Mouse (Mus musculus) heart, postnatal 10 days (tissue): ENCODE measurements around the gene Rnase9. TPM values are rescaled to one million over a fixed set of nuclear protein-coding genes. Genes with fewer than 3 reads are reported as not detected.

Source experiments
- DNase-seq, 2 experiments: peaks; one replicate each; pipeline ENCODE4 v3.0.0; 2021
- intact Hi-C: fragments of 180-260 bp; cut with DNase I; formaldehyde crosslinking; loops from one replicate; pipeline ENCODE4 v1.15.1; 2025
- total RNA-seq, 2 experiments: library from RNA; stranded (reverse); gene quantifications; 2 replicates each; pipeline ENCODE4 v1.2.3; 2021

Gene Rnase9
- total RNA-seq: not detected

- intact Hi-C loops: no loop called here
- no peak for DNase-seq
Observed at GRCm38 (mm10) chr14:51041769-51042168, at the start of gene Rnase9. Rnase9 (minus strand) TSS chr14:51041869.

- intact Hi-C loops: no loop called here
- peak; percentile 90 to 93 for DNase-seq
Observed at GRCm38 (mm10) chr14:51090077-51090781, 48.6 kb upstream of the Rnase9 start.

GRCm38 (mm10) chr14:51089674-51090076 is 48.0 kb upstream of the Rnase9 start:
- no peak for DNase-seq
- intact Hi-C loops: loop anchor here (1.0 to 2.0 kb wide), 2 partner anchors 24 to 283 kb away; partner anchors contain the start of genes Ccnb1ip1 and Parp2

GRCm38 (mm10) chr14:51088970-51089673 is 47.5 kb upstream of the Rnase9 start:
- DNase-seq: peak; percentile 98
- intact Hi-C loops: loop anchor here (1.0 to 2.0 kb wide), 2 partner anchors 24 to 282 kb away; partner anchors contain the start of genes Ccnb1ip1 and Parp2

- intact Hi-C loops: loop anchor here (2.0 kb wide), 1 partner anchor 282 kb away; the partner anchor contains the start of genes Ccnb1ip1 and Parp2
Observed at GRCm38 (mm10) chr14:51088166-51088969, 46.7 kb upstream of the Rnase9 start.

GRCm38 (mm10) chr14:51087762-51088161 is 46.1 kb upstream of the Rnase9 start:
- intact Hi-C loops: loop anchor here (2.0 kb wide), 1 partner anchor 281 kb away; the partner anchor contains the start of genes Ccnb1ip1 and Parp2
- no peak for DNase-seq

More at GRCm38 (mm10) chr14:51088166-51088969, 46.7 kb upstream of the Rnase9 start:
- peak; percentile 90 for DNase-seq

- intact Hi-C loops: no loop called here
Observed at GRCm38 (mm10) chr14:51085911-51086310, 44.2 kb upstream of the Rnase9 start.

GRCm38 (mm10) chr14:51085086-51085485 is 43.4 kb upstream of the Rnase9 start:
- DNase-seq: no peak
- intact Hi-C loops: no loop called here

More at GRCm38 (mm10) chr14:51085911-51086310, 44.2 kb upstream of the Rnase9 start:
- no peak for DNase-seq

GRCm38 (mm10) chr14:51083805-51084204 is 42.1 kb upstream of the Rnase9 start:
- intact Hi-C loops: no loop called here
- DNase-seq: no peak

- DNase-seq: peak; percentile 64 to 67
- intact Hi-C loops: no loop called here
Observed at GRCm38 (mm10) chr14:51082599-51083581, 41.2 kb upstream of the Rnase9 start.

GRCm38 (mm10) chr14:51081035-51081434 is 39.4 kb upstream of the Rnase9 start:
- no peak for DNase-seq
- intact Hi-C loops: no loop called here

- intact Hi-C loops: no loop called here
- no peak for DNase-seq
Observed at GRCm38 (mm10) chr14:51079180-51079579, 37.5 kb upstream of the Rnase9 start.

- intact Hi-C loops: no loop called here
- DNase-seq: no peak
Observed at GRCm38 (mm10) chr14:51074335-51074734, 32.7 kb upstream of the Rnase9 start, which contains the start of gene Olfr750. Olfr750 (minus strand) TSS chr14:51074435.

- DNase-seq: peak in 1 of 2 experiments; percentile 47
- intact Hi-C loops: no loop called here
Observed at GRCm38 (mm10) chr14:51069617-51070016, 27.9 kb upstream of the Rnase9 start.

GRCm38 (mm10) chr14:51068956-51069355 is 27.3 kb upstream of the Rnase9 start:
- intact Hi-C loops: no loop called here
- DNase-seq: no peak

GRCm38 (mm10) chr14:51060761-51061160 is 19.1 kb upstream of the Rnase9 start:
- DNase-seq: no peak
- intact Hi-C loops: loop anchor here (5.0 kb wide), 2 partner anchors 103 to 128 kb away; partner anchors contain the start of genes Pip4p1, Pnp and Pnp2

GRCm38 (mm10) chr14:51057401-51057831 is 15.7 kb upstream of the Rnase9 start, which contains the start of gene Rnase12:
Rnase12 (minus strand) TSS chr14:51057661.
- intact Hi-C loops: no loop called here
- no peak for DNase-seq

GRCm38 (mm10) chr14:51054243-51055237 is 12.9 kb upstream of the Rnase9 start:
- DNase-seq: no peak
- intact Hi-C loops: no loop called here
